Mouse (Mus musculus) ES-Bruce4 (cell line): ENCODE data around the gene Sirpa. TPM values are rescaled to one million over a fixed set of nuclear protein-coding genes. Genes with fewer than 3 reads are reported as not detected.

Experiments used
- H3K27ac ChIP-seq: 2 replicates; pipeline ENCODE4 v1.5.1; 2012; ENCODE audit warnings: low read length, inconsistent platforms; ENCODE audit not compliant: insufficient read depth
- H3K27me3 ChIP-seq: 2 replicates; pipeline ENCODE4 v1.6.1; 2012; ENCODE audit warnings: mild to moderate bottlenecking, low read length, inconsistent platforms; ENCODE audit not compliant: control insufficient read depth, poor library complexity, insufficient read depth, severe bottlenecking
- H3K36me3 ChIP-seq: 2 replicates; pipeline ENCODE4 v1.6.1; 2012; ENCODE audit warnings: inconsistent platforms, mild to moderate bottlenecking, low read length, moderate library complexity; ENCODE audit not compliant: control insufficient read depth, poor library complexity, insufficient read depth, severe bottlenecking
- H3K4me1 ChIP-seq: one replicate; pipeline ENCODE4 v1.8.1; 2011; ENCODE audit warnings: low read length; ENCODE audit not compliant: control insufficient read depth, insufficient read depth
- H3K4me3 ChIP-seq: 2 replicates; pipeline ENCODE4 v1.5.1; 2011; ENCODE audit warnings: low read depth, mild to moderate bottlenecking, low read length
- H3K9ac ChIP-seq: 2 replicates; pipeline ENCODE4 v1.6.1; 2012; ENCODE audit warnings: low read depth, mild to moderate bottlenecking, inconsistent platforms; ENCODE audit not compliant: poor library complexity, severe bottlenecking
- H3K9me3 ChIP-seq: replicated peaks from 2 replicates; pipeline ENCODE4 v1.6.1; 2012; ENCODE audit warnings: mild to moderate bottlenecking, low read length, inconsistent platforms; ENCODE audit not compliant: control insufficient read depth, poor library complexity, insufficient read depth, severe bottlenecking
- CTCF ChIP-seq: IDR thresholded peaks from one replicate; pipeline ENCODE4 v1.8.1; 2011; ENCODE audit warnings: low read depth, low read length
- EP300 ChIP-seq: IDR thresholded peaks from 2 replicates; pipeline ENCODE4 v1.6.1; 2011; ENCODE audit warnings: low read depth, low read length; ENCODE audit not compliant: insufficient read depth
- POLR2A ChIP-seq: IDR thresholded peaks from one replicate; pipeline ENCODE4 v1.8.1; 2011; ENCODE audit warnings: low read length; ENCODE audit not compliant: insufficient read depth
- polyA plus RNA-seq: library from polyadenylated mRNA; stranded (reverse); fragments of >200 nt; gene quantifications from 2 replicates; pipeline ENCODE4 v1.2.4, GENCODE M21; 2011; ENCODE audit warnings: low read depth; ENCODE audit not compliant: missing spikeins, insufficient read depth, insufficient read length

Gene Sirpa
- polyA plus RNA-seq, 1 experiment = 8.5 TPM

DNA sequence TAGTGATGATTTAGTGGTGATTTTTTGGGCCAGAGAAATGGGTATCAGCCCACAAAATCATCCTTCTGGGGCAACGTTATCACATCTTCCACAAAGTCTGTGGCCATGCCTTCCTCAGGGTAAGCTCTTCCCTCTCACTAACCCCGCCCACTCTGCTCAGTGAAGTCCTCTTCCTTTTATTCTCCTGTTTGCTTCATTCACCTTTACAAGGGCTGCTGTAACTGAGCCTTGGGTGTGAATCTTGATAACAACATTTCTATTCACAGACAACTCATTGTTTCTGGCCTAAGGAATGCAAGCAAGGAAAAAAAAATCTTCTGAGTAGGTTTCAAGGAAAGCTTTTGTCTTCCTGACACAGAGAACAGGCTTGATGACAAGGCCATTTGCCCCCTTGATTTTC lies 41.9 kb upstream of the Sirpa start:
- Histone ChIP-seq H3K4me1 (no peaks in the 10 kb centered on the region), H3K36me3 (no peaks in the 10 kb centered on the region), H3K9ac (no peak overlapping the region), H3K9me3 (no peaks in the 10 kb centered on the region), H3K27me3 (no peaks in the 10 kb centered on the region), H3K27ac (no peak overlapping the region), H3K4me3 (no peak overlapping the region)
- TF ChIP-seq CTCF (no peak), EP300 (no peak), POLR2A (no peak)

DNA sequence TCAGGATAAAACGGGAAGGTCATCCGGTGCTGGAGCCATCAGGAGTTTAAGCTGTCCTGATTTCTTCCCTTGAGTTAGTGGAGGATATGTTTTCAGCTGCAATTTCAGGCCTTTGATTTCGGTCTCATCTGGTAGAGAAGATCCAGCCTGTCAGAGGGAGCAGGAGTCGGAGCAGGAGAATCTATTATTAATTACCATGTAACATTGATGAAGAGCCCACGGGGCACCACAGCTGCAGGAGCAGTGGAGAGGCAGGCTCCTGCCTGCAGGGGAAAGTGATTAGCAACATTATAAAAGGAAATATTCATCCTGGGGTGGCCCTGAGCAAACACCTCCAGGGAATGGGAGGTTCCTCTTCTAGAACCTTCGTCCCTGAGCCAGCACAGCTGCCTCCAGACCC lies 36.6 kb upstream of the Sirpa start:
- H3K9me3 ChIP-seq = no peaks in the 10 kb centered on the region
- no peak overlapping the region for H3K9ac ChIP-seq
- H3K27me3 ChIP-seq = no peaks in the 10 kb centered on the region
- no peak overlapping the region for H3K27ac ChIP-seq
- no peak for TF ChIP-seq EP300
- no peak for TF ChIP-seq CTCF
- TF ChIP-seq POLR2A = no peak
- no peaks in the 10 kb centered on the region for H3K4me1 ChIP-seq
- no peaks in the 10 kb centered on the region for H3K36me3 ChIP-seq
- no peak overlapping the region for H3K4me3 ChIP-seq

- Histone ChIP-seq H3K4me3 (no peak overlapping the region), H3K27me3 (no peaks in the 10 kb centered on the region), H3K4me1 (no peaks in the 10 kb centered on the region), H3K27ac (no peak overlapping the region), H3K36me3 (no peaks in the 10 kb centered on the region), H3K9me3 (no peaks in the 10 kb centered on the region), H3K9ac (no peak overlapping the region)
- no peak for TF ChIP-seq EP300
- TF ChIP-seq CTCF = no peak
- no peak for TF ChIP-seq POLR2A
These were observed 34.4 kb upstream of the Sirpa start for GRCm38 (mm10) chr2:129558008-129558874.

DNA sequence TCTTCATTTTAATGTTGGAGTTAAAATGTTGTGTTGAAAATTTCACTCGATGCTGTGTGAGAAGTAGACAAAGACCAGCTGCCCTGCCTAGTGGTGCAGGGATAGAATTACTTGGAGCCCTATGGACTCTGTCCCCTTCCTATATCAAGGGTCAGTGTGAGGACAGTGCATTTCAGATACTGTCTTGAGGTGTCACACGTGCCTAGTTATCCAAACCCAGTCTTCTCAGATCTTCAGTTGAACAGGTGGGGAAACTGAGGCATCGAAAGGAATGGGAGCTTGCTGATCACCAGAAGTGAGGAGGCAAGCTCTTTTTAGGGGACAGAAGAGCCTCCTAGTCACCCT lies 33.8 kb upstream of the Sirpa start:
- Histone ChIP-seq H3K4me1 (no peaks in the 10 kb centered on the region), H3K9me3 (no peaks in the 10 kb centered on the region), H3K27ac (no peak overlapping the region), H3K4me3 (no peak overlapping the region), H3K9ac (no peak overlapping the region), H3K27me3 (no peaks in the 10 kb centered on the region), H3K36me3 (no peaks in the 10 kb centered on the region)
- TF ChIP-seq POLR2A (no peak), CTCF (no peak), EP300 (no peak)

GRCm38 (mm10) chr2:129561796-129562195 lies 30.8 kb upstream of the Sirpa start:
- Histone ChIP-seq H3K27me3 (no peaks in the 10 kb centered on the region), H3K27ac (no peak overlapping the region), H3K4me1 (no peaks in the 10 kb centered on the region), H3K9ac (no peak overlapping the region), H3K4me3 (no peak overlapping the region), H3K9me3 (no peaks in the 10 kb centered on the region), H3K36me3 (no peaks in the 10 kb centered on the region)
- TF ChIP-seq CTCF = no peak
- TF ChIP-seq POLR2A = no peak
- no peak for TF ChIP-seq EP300

DNA sequence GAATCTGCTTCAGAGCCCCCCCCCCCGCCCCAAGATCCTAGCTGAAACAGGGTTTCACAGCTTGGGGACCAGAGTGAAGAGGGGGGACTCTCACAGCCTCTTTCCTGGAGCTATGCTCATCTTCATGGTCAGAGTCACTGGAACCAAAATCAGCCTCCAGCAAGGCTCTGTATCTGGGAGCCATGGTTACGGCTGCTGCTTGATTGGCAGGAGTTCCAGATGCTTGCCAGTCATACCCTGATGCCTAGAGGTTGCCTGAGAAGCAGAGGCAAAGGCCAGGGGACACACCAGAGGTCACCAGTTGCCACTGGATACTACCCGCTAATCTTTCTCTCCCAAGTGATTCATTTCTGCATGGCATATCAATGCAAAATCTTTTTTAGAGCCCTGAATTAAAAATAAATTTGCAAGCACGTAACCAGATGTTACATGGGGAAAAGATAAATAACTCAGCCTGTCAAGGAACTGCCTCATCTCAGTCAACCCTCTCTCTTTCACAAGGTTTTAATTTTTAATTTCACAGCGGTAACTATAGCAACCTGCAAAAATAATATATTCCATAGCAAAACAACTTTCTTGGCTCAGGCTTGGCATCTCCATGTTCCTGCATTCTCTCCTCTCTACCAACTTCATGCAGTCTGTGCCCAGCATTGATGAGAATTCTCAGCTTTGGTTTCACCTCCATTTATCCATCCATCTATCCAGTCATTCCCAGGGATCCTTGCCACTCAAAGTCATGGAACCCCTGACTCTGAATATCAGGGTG lies 28.5 kb upstream of the Sirpa start:
- no peaks in the 10 kb centered on the region for H3K27me3 ChIP-seq
- TF ChIP-seq EP300 (no peak), CTCF (no peak), POLR2A (no peak)

More for the DNA sequence above, 28.5 kb upstream of the Sirpa start:
- H3K27ac ChIP-seq = no peak overlapping the region
- no peak overlapping the region for H3K4me3 ChIP-seq
- H3K36me3 ChIP-seq = no peaks in the 10 kb centered on the region
- no peak overlapping the region for H3K9ac ChIP-seq
- H3K4me1 ChIP-seq = no peaks in the 10 kb centered on the region
- H3K9me3 ChIP-seq = no peaks in the 10 kb centered on the region
